In genomic region chr9:89738295-89738694, GRCm38 (mm10) we compare ENCODE assay signal across 9 mouse cellular contexts. TPM values are rescaled to one million over a fixed set of nuclear protein-coding genes. Genes with fewer than 3 reads are reported as not detected.
A peak's percentile ranks its signal among the peaks of the same experiment; 100 is the strongest.
DNase-seq lines count a peak whose midpoint lies in the region; ATAC-seq and TF ChIP-seq lines count a peak whose summit lies in the region.
"Had no signal": no experiment of that assay in that cellular context is flagged by ENCODE, and none has a peak within 500 bp of the region (broad histone marks: within the 10 kb centered on the region; RNA-seq: fewer than 3 reads in every experiment).

Gene Ankrd34c, minus strand, starts transcription at chr9:89738475.

- 4% methylated on average over 8 of the region's 8 CpGs for WGBS in embryonic facial prominence, embryonic 13.5 days
- 2% methylated on average over 8 of the region's 8 CpGs for WGBS in hindbrain, postnatal 0 days
- WGBS in midbrain, embryonic 16.5 days = 3% methylated on average over 8 of the region's 8 CpGs
- WGBS in intestine, embryonic 16.5 days = 3% methylated on average over 8 of the region's 8 CpGs

- 0 out of 2 replicates have a peak within 1 kb of the TSS, but pooled peaks have one; percentile 7 for H3K4me2 ChIP-seq in embryonic facial prominence, embryonic 13.5 days
- H3K4me2 ChIP-seq in hindbrain, postnatal 0 days (ENCODE audit: low read depth, low read length) = peak within 1 kb of the TSS; percentile 59
- H3K4me2 ChIP-seq in midbrain, embryonic 16.5 days (ENCODE audit: low read length) = peak within 1 kb of the TSS; percentile 59
- no peak within 1 kb of the TSS for H3K4me2 ChIP-seq in intestine, embryonic 16.5 days (ENCODE audit: low read depth, low read length)

- no peaks in the 10 kb centered on the region for H3K36me3 ChIP-seq in embryonic facial prominence, embryonic 13.5 days
- no peaks in the 10 kb centered on the region for H3K36me3 ChIP-seq in hindbrain, postnatal 0 days (ENCODE audit: insufficient read depth, low read length)
- H3K36me3 ChIP-seq in midbrain, embryonic 16.5 days (ENCODE audit: control insufficient read depth, insufficient read depth, low read length) = no peaks in the 10 kb centered on the region
- H3K36me3 ChIP-seq in intestine, embryonic 16.5 days (ENCODE audit: control insufficient read depth, insufficient read depth, low read length) = no peaks in the 10 kb centered on the region

- H3K4me3 ChIP-seq in embryonic facial prominence, embryonic 13.5 days = no peak within 1 kb of the TSS
- H3K4me3 ChIP-seq in hindbrain, postnatal 0 days (ENCODE audit: low read length) = peak within 1 kb of the TSS; percentile 39
- H3K4me3 ChIP-seq in midbrain, embryonic 16.5 days (ENCODE audit: low read depth, low read length) = peak within 1 kb of the TSS; percentile 33
- no peak within 1 kb of the TSS for H3K4me3 ChIP-seq in intestine, embryonic 16.5 days (ENCODE audit: low read length)

- H3K4me1 ChIP-seq in embryonic facial prominence, embryonic 13.5 days = no peaks in the 10 kb centered on the region
- H3K4me1 ChIP-seq in hindbrain, postnatal 0 days (ENCODE audit: insufficient read depth, low read length) = 0 out of 2 replicates have a peak, but pooled peaks cover 4% of the 10 kb centered on the region
- peaks cover 3% of the 10 kb centered on the region; the same call in 1 of the 2 replicates for H3K4me1 ChIP-seq in midbrain, embryonic 16.5 days (ENCODE audit: control insufficient read depth, insufficient read depth, low read length)
- H3K4me1 ChIP-seq in intestine, embryonic 16.5 days (ENCODE audit: control insufficient read depth, insufficient read depth, low read length) = no peaks in the 10 kb centered on the region

- H3K9me3 ChIP-seq in embryonic facial prominence, embryonic 13.5 days = no peaks in the 10 kb centered on the region
- H3K9me3 ChIP-seq in hindbrain, postnatal 0 days (ENCODE audit: low read length) = no peaks in the 10 kb centered on the region
- no peaks in the 10 kb centered on the region for H3K9me3 ChIP-seq in midbrain, embryonic 16.5 days (replicated peaks; ENCODE audit: control insufficient read depth, low read length, poor library complexity, severe bottlenecking)
- no peaks in the 10 kb centered on the region for H3K9me3 ChIP-seq in intestine, embryonic 16.5 days (ENCODE audit: control insufficient read depth, low read length)

- intact Hi-C loops in gastrocnemius, postnatal 36 days (cut with DNase I) = no loop called here

- H3K9ac ChIP-seq in embryonic facial prominence, embryonic 13.5 days = no peak within 1 kb of the TSS
- peak within 1 kb of the TSS; percentile 13; the same call in 1 of the 2 replicates for H3K9ac ChIP-seq in hindbrain, postnatal 0 days (replicated peaks; ENCODE audit: low read length)
- peak within 1 kb of the TSS; percentile 8; the same call in 1 of the 2 replicates for H3K9ac ChIP-seq in midbrain, embryonic 16.5 days (ENCODE audit: low read depth, low read length)
- no peak within 1 kb of the TSS for H3K9ac ChIP-seq in intestine, embryonic 16.5 days (ENCODE audit: low read depth, low read length)

- H3K27me3 ChIP-seq in embryonic facial prominence, embryonic 13.5 days = peaks cover 27% of the 10 kb centered on the region
- H3K27me3 ChIP-seq in hindbrain, postnatal 0 days (ENCODE audit: insufficient read depth, low read length) = peaks cover 14% of the 10 kb centered on the region; the same call in 1 of the 2 replicates
- peaks cover 8% of the 10 kb centered on the region for H3K27me3 ChIP-seq in midbrain, embryonic 16.5 days (ENCODE audit: control insufficient read depth, insufficient read depth, low read depth, low read length)
- no peaks in the 10 kb centered on the region; the same call in 1 of the 2 replicates for H3K27me3 ChIP-seq in intestine, embryonic 16.5 days (replicated peaks; ENCODE audit: control insufficient read depth, insufficient read depth, low read length)

- H3K27ac ChIP-seq in embryonic facial prominence, embryonic 13.5 days = no peak within 1 kb of the TSS
- H3K27ac ChIP-seq in hindbrain, postnatal 0 days = no peak within 1 kb of the TSS
- no peak within 1 kb of the TSS for H3K27ac ChIP-seq in midbrain, embryonic 16.5 days (ENCODE audit: low read length)
- no peak within 1 kb of the TSS for H3K27ac ChIP-seq in intestine, embryonic 16.5 days (ENCODE audit: low read length)

- ATAC-seq in embryonic facial prominence, embryonic 13.5 days (ENCODE audit: insufficient number of reproducible peaks, insufficient read depth, low FRiP score, low TSS enrichment, low read depth) = no peak
- ATAC-seq in hindbrain, postnatal 0 days = peak; percentile 80
- ATAC-seq in midbrain, embryonic 16.5 days = peak; percentile 87
- ATAC-seq in intestine, embryonic 16.5 days = no peak

- TF ChIP-seq CTCF in hindbrain, postnatal 0 days (IDR thresholded peaks at IDR 0.05; ENCODE audit: low read depth) = 0 out of 2 replicates have a peak, but pooled peaks have one; percentile 5

- DNase-seq in R1 (ENCODE audit: low read depth, low spot score) = peak; percentile 11
- peak; percentile 38 for DNase-seq in hindbrain, postnatal 0 days (ENCODE audit: low spot score)
- no peak for DNase-seq in heart, postnatal 4 days
- no peak for DNase-seq in gastrocnemius, postnatal 36 days
- DNase-seq in spleen, postnatal 4 days (ENCODE audit: low spot score in 2 of 2) = no peak
- DNase-seq: lung, postnatal 14 days had no signal

RNA-seq across cellular contexts. Expression of gene Ankrd34c, which starts in this region (rescaled TPM):
- polyA plus RNA-seq in embryonic facial prominence, embryonic 13.5 days (2015; fragmentation: Nextera tagmentation; extraction: Ambion mirVana) = not detected in 2 replicates
- total RNA-seq in hindbrain, postnatal 0 days (2014; rRNA removed) = 1.8 and 2.8 TPM in 2 replicates
- 1.3 and 1.4 TPM in 2 replicates for polyA plus RNA-seq in hindbrain, postnatal 0 days (2015; fragmentation: Nextera tagmentation; extraction: Ambion mirVana)
- polyA plus RNA-seq in midbrain, embryonic 16.5 days (2015; fragmentation: Nextera tagmentation; extraction: Ambion mirVana) = 0.15 and 0.34 TPM in 2 replicates
- total RNA-seq in heart, postnatal 4 days (2021) = not detected
- not detected in 2 replicates for polyA plus RNA-seq in intestine, embryonic 16.5 days (2015; fragmentation: Nextera tagmentation; extraction: Ambion mirVana)
- total RNA-seq in gastrocnemius, postnatal 36 days (2021) = not detected

Comparison
In these comparisons a context has a peak if more than half of its experiments do, and no peak if none do; other contexts are left out.
1. Peak in ATAC-seq, H3K4me3 ChIP-seq, H3K9ac ChIP-seq and H3K4me2 ChIP-seq in midbrain, embryonic 16.5 days; RNA of the gene not detected or under 1 TPM.
2. DNase-seq: peak in R1 (single experiment) and hindbrain, postnatal 0 days (single experiment); none in heart, postnatal 4 days (single experiment), gastrocnemius, postnatal 36 days (0 of 2) and spleen, postnatal 4 days (0 of 2).